Mouse (Mus musculus): ENCODE results near the gene Olfr178. TPM values are rescaled to one million over a fixed set of nuclear protein-coding genes. Genes with fewer than 3 reads are reported as not detected.

Olfr178 gene
- polyA plus RNA-seq (2016; fragmentation: Nextera tagmentation; extraction: Ambion mirVana), result not detected in 2 replicates

GRCm38 (mm10) chr16:58891963-58892362 is at the start of gene Olfr178:
Olfr178 (minus strand) TSS chr16:58892063.
- H3K4me1 ChIP-seq, result no peaks in the 10 kb centered on the region
- H3K9me3 ChIP-seq, result 0 out of 2 replicates have a peak, but pooled peaks cover under 1% of the 10 kb centered on the region
- no peak for DNase-seq (ENCODE audit: low spot score)
- H3K27ac ChIP-seq, result no peak within 1 kb of the TSS
- WGBS, result 86% methylated on average over 3 of the region's 3 CpGs
- no peaks in the 10 kb centered on the region for H3K27me3 ChIP-seq (ENCODE audit: insufficient read depth, poor library complexity, severe bottlenecking)
- H3K36me3 ChIP-seq, result no peaks in the 10 kb centered on the region
- no peak within 1 kb of the TSS for H3K4me3 ChIP-seq

GRCm38 (mm10) chr16:58929292-58929691 is 37.4 kb upstream of the Olfr178 start, which contains the start of gene Olfr180:
Olfr180 (minus strand) TSS chr16:58929392.
- H3K36me3 ChIP-seq, result no peaks in the 10 kb centered on the region
- no peaks in the 10 kb centered on the region for H3K9me3 ChIP-seq
- 78% methylated on average over 4 of the region's 4 CpGs for WGBS
- no peaks in the 10 kb centered on the region for H3K4me1 ChIP-seq
- no peak for DNase-seq (ENCODE audit: low spot score)
- no peaks in the 10 kb centered on the region for H3K27me3 ChIP-seq (ENCODE audit: insufficient read depth, poor library complexity, severe bottlenecking)
- no peak within 1 kb of the TSS for H3K4me3 ChIP-seq
- H3K27ac ChIP-seq, result no peak within 1 kb of the TSS

- H3K4me1 ChIP-seq, result no peaks in the 10 kb centered on the region
- H3K9me3 ChIP-seq, result no peaks in the 10 kb centered on the region
- no peaks in the 10 kb centered on the region for H3K36me3 ChIP-seq
- no peak within 1 kb of the TSS for H3K27ac ChIP-seq
- no peaks in the 10 kb centered on the region for H3K27me3 ChIP-seq (ENCODE audit: insufficient read depth, poor library complexity, severe bottlenecking)
- no peak for DNase-seq (ENCODE audit: low spot score)
- no peak within 1 kb of the TSS for H3K4me3 ChIP-seq
- 59% methylated on average over 1 of the region's 1 CpGs for WGBS
Observed at GRCm38 (mm10) chr16:58928655-58929054, 36.8 kb upstream of the Olfr178 start, which contains the start of gene Olfr181. Olfr181 (minus strand) TSS chr16:58928755.

GRCm38 (mm10) chr16:58884416-58884815 is 7.4 kb downstream of the Olfr178 start:
- no peak for DNase-seq (ENCODE audit: low spot score)
- 0 out of 2 replicates have a peak, but pooled peaks cover 4% of the 10 kb centered on the region for H3K9me3 ChIP-seq
- WGBS, result 83% methylated on average over 2 of the region's 2 CpGs
- no peaks in the 10 kb centered on the region for H3K36me3 ChIP-seq
- H3K27ac ChIP-seq, result no peak overlapping the region
- H3K4me3 ChIP-seq, result no peak overlapping the region
- no peaks in the 10 kb centered on the region for H3K27me3 ChIP-seq (ENCODE audit: insufficient read depth, poor library complexity, severe bottlenecking)
- H3K4me1 ChIP-seq, result no peaks in the 10 kb centered on the region

- Histone ChIP-seq H3K9me3 (no peaks in the 10 kb centered on the region), H3K27ac (no peak within 1 kb of the TSS), H3K27me3 (ENCODE audit: insufficient read depth, poor library complexity, severe bottlenecking) (no peaks in the 10 kb centered on the region), H3K4me3 (no peak within 1 kb of the TSS), H3K36me3 (no peaks in the 10 kb centered on the region), H3K4me1 (no peaks in the 10 kb centered on the region)
- DNase-seq (ENCODE audit: low spot score), result no peak
- WGBS, result 47% methylated on average over 1 of the region's 1 CpGs
Observed at GRCm38 (mm10) chr16:58874668-58875067, 17.2 kb downstream of the Olfr178 start, which contains the start of gene Olfr177. Olfr177 (minus strand) TSS chr16:58874768.

GRCm38 (mm10) chr16:58861479-58861878 is 30.4 kb downstream of the Olfr178 start:
- H3K27me3 ChIP-seq (ENCODE audit: insufficient read depth, poor library complexity, severe bottlenecking), result no peaks in the 10 kb centered on the region
- H3K36me3 ChIP-seq, result no peaks in the 10 kb centered on the region
- H3K9me3 ChIP-seq, result no peaks in the 10 kb centered on the region
- no peak for DNase-seq (ENCODE audit: low spot score)
- no peak overlapping the region for H3K27ac ChIP-seq
- no peaks in the 10 kb centered on the region for H3K4me1 ChIP-seq
- no peak overlapping the region for H3K4me3 ChIP-seq
- 61% methylated on average over 1 of the region's 1 CpGs for WGBS

- WGBS, result 68% methylated on average over 2 of the region's 2 CpGs
- DNase-seq (ENCODE audit: low spot score), result no peak
- no peaks in the 10 kb centered on the region for H3K27me3 ChIP-seq (ENCODE audit: insufficient read depth, poor library complexity, severe bottlenecking)
Observed at GRCm38 (mm10) chr16:58860032-58860737, 31.7 kb downstream of the Olfr178 start.

More at GRCm38 (mm10) chr16:58860032-58860737, 31.7 kb downstream of the Olfr178 start:
- Histone ChIP-seq H3K27ac (no peak overlapping the region), H3K4me3 (no peak overlapping the region), H3K9me3 (no peaks in the 10 kb centered on the region), H3K36me3 (no peaks in the 10 kb centered on the region), H3K4me1 (no peaks in the 10 kb centered on the region)

Other genes with a start within 250 kb of the Olfr178 start
- 63.5 and 89.9 TPM in 2 replicates for gene Cpox, start 221.8 kb downstream of the Olfr178 start, polyA plus RNA-seq (2016; fragmentation: Nextera tagmentation; extraction: Ambion mirVana)
- gene Gpr15, start 173.0 kb downstream of the Olfr178 start, polyA plus RNA-seq (2016; fragmentation: Nextera tagmentation; extraction: Ambion mirVana), result not detected in 2 replicates
- 106 TPM in 2 replicates for gene Cldnd1, start 164.2 kb downstream of the Olfr178 start, polyA plus RNA-seq (2016; fragmentation: Nextera tagmentation; extraction: Ambion mirVana)
- not detected in 2 replicates for gene Olfr172, start 128.9 kb downstream of the Olfr178 start, polyA plus RNA-seq (2016; fragmentation: Nextera tagmentation; extraction: Ambion mirVana)
- gene Olfr173, start 91.8 kb downstream of the Olfr178 start, polyA plus RNA-seq (2016; fragmentation: Nextera tagmentation; extraction: Ambion mirVana), result not detected in 2 replicates
- gene Olfr175-ps1, start 65.3 kb downstream of the Olfr178 start, polyA plus RNA-seq (2016; fragmentation: Nextera tagmentation; extraction: Ambion mirVana), result not detected in 2 replicates
- gene Olfr177, start 17.3 kb downstream of the Olfr178 start, polyA plus RNA-seq (2016; fragmentation: Nextera tagmentation; extraction: Ambion mirVana), result not detected in 2 replicates
- gene Olfr181, start 36.7 kb upstream of the Olfr178 start, polyA plus RNA-seq (2016; fragmentation: Nextera tagmentation; extraction: Ambion mirVana), result not detected in 2 replicates
- gene Olfr180, start 37.3 kb upstream of the Olfr178 start, polyA plus RNA-seq (2016; fragmentation: Nextera tagmentation; extraction: Ambion mirVana), result not detected in 2 replicates
- not detected in 2 replicates for gene Olfr183, start 103.3 kb upstream of the Olfr178 start, polyA plus RNA-seq (2016; fragmentation: Nextera tagmentation; extraction: Ambion mirVana)
- not detected in 2 replicates for gene Olfr186, start 138.2 kb upstream of the Olfr178 start, polyA plus RNA-seq (2016; fragmentation: Nextera tagmentation; extraction: Ambion mirVana)
- gene Olfr187, start 147.7 kb upstream of the Olfr178 start, polyA plus RNA-seq (2016; fragmentation: Nextera tagmentation; extraction: Ambion mirVana), result not detected in 2 replicates
- gene Olfr190, start 185.9 kb upstream of the Olfr178 start, polyA plus RNA-seq (2016; fragmentation: Nextera tagmentation; extraction: Ambion mirVana), result not detected in 2 replicates
- gene Olfr191, start 197.8 kb upstream of the Olfr178 start, polyA plus RNA-seq (2016; fragmentation: Nextera tagmentation; extraction: Ambion mirVana), result not detected in 2 replicates
- gene Olfr193, start 219.8 kb upstream of the Olfr178 start, polyA plus RNA-seq (2016; fragmentation: Nextera tagmentation; extraction: Ambion mirVana), result not detected in 2 replicates
- not detected in 2 replicates for gene Olfr194, start 229.0 kb upstream of the Olfr178 start, polyA plus RNA-seq (2016; fragmentation: Nextera tagmentation; extraction: Ambion mirVana)